Mouse (Mus musculus): ENCODE measurements around the gene Rfc4.

GRCm38 (mm10) chr16:23100613-23101012 lies 26.9 kb downstream of the Rfc4 start:
- TF ChIP-seq EP300 (IDR thresholded peaks at IDR 0.05) (no peak), CTCF (IDR thresholded peaks at IDR 0.05) (no peak)

Measured in lung, postnatal 0 days (tissue).